Mouse (Mus musculus) heart, postnatal 0 days (tissue): ENCODE results near the gene Mapre3. TPM values are rescaled to one million over a fixed set of nuclear protein-coding genes. Genes with fewer than 3 reads are reported as not detected.

Experiments used
- ATAC-seq: fragments of 200-750 bp; cut with Nextera tagmentation; 2 replicates; pipeline ENCODE4 v1.8.0; 2017; ENCODE audit warnings: low read depth, moderate number of reproducible peaks, moderate library complexity; ENCODE audit not compliant: insufficient read depth
- DNase-seq: peaks from one replicate; pipeline ENCODE4 v3.0.0-alpha.2; 2016; ENCODE audit warnings: low spot score
- H3K27ac ChIP-seq: fragments of 300-500 bp; sonication (generic); 2 replicates; pipeline ENCODE4 v1.5.1; 2014; ENCODE audit warnings: low read depth, mild to moderate bottlenecking
- H3K27me3 ChIP-seq: fragments of 300-500 bp; sonication (generic); 2 replicates; pipeline ENCODE4 v1.6.1; 2014; ENCODE audit warnings: low read length, mixed read lengths; ENCODE audit not compliant: control insufficient read depth, insufficient read depth
- H3K36me3 ChIP-seq: fragments of 300-500 bp; sonication (generic); replicated peaks from 2 replicates; pipeline ENCODE4 v1.6.1; 2014; ENCODE audit warnings: low read length, mixed read lengths; ENCODE audit not compliant: control insufficient read depth, insufficient read depth
- H3K4me1 ChIP-seq: fragments of 300-500 bp; sonication (generic); 2 replicates; pipeline ENCODE4 v1.6.1; 2014; ENCODE audit warnings: antibody characterized with exemption; ENCODE audit not compliant: control insufficient read depth, insufficient read depth
- H3K4me2 ChIP-seq: fragments of 300-500 bp; sonication (generic); 2 replicates; pipeline ENCODE4 v1.6.1; 2014; ENCODE audit warnings: low read depth, mild to moderate bottlenecking, low read length, moderate library complexity
- H3K4me3 ChIP-seq: fragments of 300-500 bp; sonication (generic); 2 replicates; pipeline ENCODE4 v1.5.1; 2014; ENCODE audit warnings: low read depth, low read length
- H3K9ac ChIP-seq: fragments of 300-500 bp; sonication (generic); replicated peaks from 2 replicates; pipeline ENCODE4 v1.6.1; 2014; ENCODE audit warnings: low read depth, low read length, mixed read lengths
- H3K9me3 ChIP-seq: fragments of 300-500 bp; sonication (generic); replicated peaks from 2 replicates; pipeline ENCODE4 v1.6.1; 2016; ENCODE audit warnings: low read length; ENCODE audit not compliant: control insufficient read depth
- CTCF ChIP-seq: IDR thresholded peaks from 2 replicates; pipeline ENCODE4 v1.5.1; 2016; ENCODE audit warnings: antibody characterized with exemption, control low read depth, low read depth
- EP300 ChIP-seq: IDR thresholded peaks from 2 replicates; pipeline ENCODE4 v1.6.1; 2016; ENCODE audit warnings: antibody characterized with exemption, low read depth
- WGBS: fragments of 180-500 bp; shearing (Covaris S2); extraction: QIAGEN DNeasy Blood & Tissue Kit; methylation state at CpG from one replicate; pipeline ENCODE4 v1.1.7; 2014; 5-methylcytosine and 5-hydroxymethylcytosine counted together
- polyA plus RNA-seq: library from polyadenylated mRNA; unstranded; fragments of >200 nt; fragmentation: Nextera tagmentation; extraction: Ambion mirVana; gene quantifications from 2 replicates; pipeline ENCODE4 v1.2.1, GENCODE M21; 2015
- total RNA-seq: library from RNA; depleted of rRNA; stranded (reverse); fragments of >200 nt; gene quantifications from 2 replicates; pipeline ENCODE4 v1.2.3, GENCODE M21; 2014; ENCODE audit warnings: low replicate concordance

The Mapre3 gene
- total and polyA plus RNA-seq, 2 experiments from 2014 or later, result 5.3 to 15.8 TPM

GRCm38 (mm10) chr5:30774601-30775371, 39.7 kb upstream of the Mapre3 start:
- Histone ChIP-seq H3K36me3 (no peaks in the 10 kb centered on the region), H3K4me3 (peak overlapping the region; percentile 22; the same call in 1 of the 2 replicates), H3K4me2 (peak overlapping the region; percentile 61), H3K9me3 (no peaks in the 10 kb centered on the region), H3K4me1 (no peaks in the 10 kb centered on the region), H3K9ac (no peak overlapping the region), H3K27me3 (peaks cover 11% of the 10 kb centered on the region), H3K27ac (no peak overlapping the region)
- WGBS, result 11% methylated on average over 20 of the region's 20 CpGs
- ATAC-seq (peak; percentile 81), DNase-seq (peak; percentile 87)
- TF ChIP-seq EP300 (no peak), CTCF (peak; percentile 85)

GRCm38 (mm10) chr5:30780699-30781098, 33.7 kb upstream of the Mapre3 start:
- ATAC-seq (peak; percentile 77), DNase-seq (peak; percentile 79)
- H3K9me3 ChIP-seq, result no peaks in the 10 kb centered on the region
- TF ChIP-seq EP300, result no peak
- TF ChIP-seq CTCF, result peak; percentile 8; the same call in 1 of the 2 replicates
- H3K4me3 ChIP-seq, result no peak overlapping the region
- 23% methylated on average over 9 of the region's 9 CpGs for WGBS
- no peaks in the 10 kb centered on the region for H3K36me3 ChIP-seq
- no peak overlapping the region for H3K27ac ChIP-seq
- H3K9ac ChIP-seq, result no peak overlapping the region
- H3K4me2 ChIP-seq, result no peak overlapping the region
- H3K27me3 ChIP-seq, result no peaks in the 10 kb centered on the region
- peaks cover 9% of the 10 kb centered on the region for H3K4me1 ChIP-seq

- Histone ChIP-seq H3K27me3 (no peaks in the 10 kb centered on the region), H3K9me3 (no peaks in the 10 kb centered on the region), H3K36me3 (no peaks in the 10 kb centered on the region), H3K4me3 (no peak overlapping the region), H3K9ac (no peak overlapping the region), H3K4me1 (peaks cover 9% of the 10 kb centered on the region), H3K4me2 (no peak overlapping the region), H3K27ac (no peak overlapping the region)
- TF ChIP-seq EP300 (no peak), CTCF (no peak)
- peak; percentile 45 for ATAC-seq
- DNase-seq, result no peak
- 54% methylated on average over 3 of the region's 3 CpGs for WGBS
Measured at GRCm38 (mm10) chr5:30781147-30781546, 33.3 kb upstream of the Mapre3 start.

GRCm38 (mm10) chr5:30787381-30787780, 27.1 kb upstream of the Mapre3 start:
- Histone ChIP-seq H3K4me2 (no peak overlapping the region), H3K27ac (no peak overlapping the region), H3K9ac (no peak overlapping the region), H3K4me3 (no peak overlapping the region), H3K9me3 (no peaks in the 10 kb centered on the region), H3K27me3 (no peaks in the 10 kb centered on the region), H3K4me1 (no peaks in the 10 kb centered on the region), H3K36me3 (no peaks in the 10 kb centered on the region)
- DNase-seq (no peak), ATAC-seq (no peak)
- no peak for TF ChIP-seq EP300
- TF ChIP-seq CTCF, result no peak
- 67% methylated on average over 5 of the region's 5 CpGs for WGBS

GRCm38 (mm10) chr5:30790047-30790446, 24.4 kb upstream of the Mapre3 start:
- Histone ChIP-seq H3K4me2 (no peak overlapping the region), H3K36me3 (no peaks in the 10 kb centered on the region), H3K27ac (no peak overlapping the region), H3K27me3 (peaks cover 5% of the 10 kb centered on the region; the same call in 1 of the 2 replicates), H3K4me1 (no peaks in the 10 kb centered on the region), H3K4me3 (no peak overlapping the region), H3K9ac (no peak overlapping the region), H3K9me3 (no peaks in the 10 kb centered on the region)
- no peak for DNase-seq
- no peak for ATAC-seq
- WGBS, result 62% methylated on average over 3 of the region's 3 CpGs
- TF ChIP-seq CTCF (no peak), EP300 (no peak)
